8 mouse cellular contexts compared by ENCODE assay signal in genomic region chr3:133309954-133310808, GRCm38 (mm10). TPM values are rescaled to one million over a fixed set of nuclear protein-coding genes. Genes with fewer than 3 reads are reported as not detected.
DNase-seq lines count a peak whose midpoint lies in the region; ATAC-seq lines count a peak whose summit lies in the region.

Gene Ppa2, plus strand, starts transcription at chr3:133310110.

- no peaks in the 10 kb centered on the region for H3K27me3 ChIP-seq in hindbrain, embryonic 10.5 days (ENCODE audit: insufficient read depth, poor library complexity, severe bottlenecking)

- H3K9me3 ChIP-seq in hindbrain, embryonic 10.5 days = no peaks in the 10 kb centered on the region

- H3K36me3 ChIP-seq in hindbrain, embryonic 10.5 days = 0 out of 2 replicates have a peak, but pooled peaks cover 4% of the 10 kb centered on the region

- H3K27ac ChIP-seq in hindbrain, embryonic 10.5 days = peak within 1 kb of the TSS; percentile 98

- DNase-seq in MEL-GATA-1-ER (ENCODE audit: extremely low read depth, low read depth) = peak; percentile 85
- DNase-seq in cerebellum, adult 8-10 months = peak; percentile 79
- peak; percentile 89 for DNase-seq in hindbrain, embryonic 10.5 days (ENCODE audit: low spot score)
- DNase-seq in layer of hippocampus, adult 9-11 months = peak; percentile 77
- peak; percentile 90 for DNase-seq in lung, postnatal 10 days
- DNase-seq in ovary, postnatal 36 days (ENCODE audit: low spot score) = peak; percentile 85
- DNase-seq in thymus, postnatal 25 days = peak; percentile 90

- WGBS in hindbrain, embryonic 10.5 days = under 1% methylated on average over 95 of the region's 95 CpGs

- H3K4me3 ChIP-seq in hindbrain, embryonic 10.5 days = peak within 1 kb of the TSS; percentile 78

- peak; percentile 94 for ATAC-seq in frontal cortex, adult (ENCODE audit: low TSS enrichment)

- H3K4me1 ChIP-seq in hindbrain, embryonic 10.5 days (replicated peaks) = peaks cover 19% of the 10 kb centered on the region

RNA-seq across cellular contexts. Expression of gene Ppa2, which starts in this region (rescaled TPM):
- 79.3 and 84.1 TPM in 2 replicates for polyA plus RNA-seq in hindbrain, embryonic 10.5 days (2016; fragmentation: Nextera tagmentation; extraction: Ambion mirVana)

Comparison
In these comparisons a context has a peak if more than half of its experiments do, and no peak if none do; other contexts are left out.
1. Peak in every context shown above with its lines: DNase-seq, ATAC-seq, H3K4me3 ChIP-seq and H3K27ac ChIP-seq.